In genomic region chr9:44327926-44328325, GRCm38 (mm10) we compare ENCODE assay signal across 8 mouse cellular contexts. TPM values are rescaled to one million over a fixed set of nuclear protein-coding genes. Genes with fewer than 3 reads are reported as not detected.
DNase-seq lines count a peak whose midpoint lies in the region; ATAC-seq and TF ChIP-seq lines count a peak whose summit lies in the region.

No protein-coding gene starts in this region.

- peak overlapping the region; percentile 87 for H3K4me3 ChIP-seq in heart, embryonic 13.5 days
- H3K4me3 ChIP-seq in ES-Bruce4 (ENCODE audit: low read depth, low read length) (peak overlapping the region; percentile 72), macrophage (ENCODE audit: inconsistent target) (peak overlapping the region; percentile 76)
- H3K4me3 ChIP-seq in hindbrain, embryonic 11.5 days (ENCODE audit: low read depth, low read length) = peak overlapping the region; percentile 60

- H3K36me3 ChIP-seq in heart, embryonic 13.5 days = peaks cover 51% of the 10 kb centered on the region
- H3K36me3 ChIP-seq in ES-Bruce4 (ENCODE audit: control insufficient read depth, insufficient read depth, low read length, poor library complexity, severe bottlenecking) (peaks cover 6% of the 10 kb centered on the region; the same call in 1 of the 2 replicates), macrophage (ENCODE audit: inconsistent target) (peaks cover 17% of the 10 kb centered on the region)
- H3K36me3 ChIP-seq in hindbrain, embryonic 11.5 days (ENCODE audit: control insufficient read depth, insufficient read depth, low read length) = peaks cover 11% of the 10 kb centered on the region

- TF ChIP-seq CTCF in ES-Bruce4 (IDR thresholded peaks at IDR 0.05; ENCODE audit: low read depth, low read length) = no peak

- peaks cover 15% of the 10 kb centered on the region for H3K4me1 ChIP-seq in heart, embryonic 13.5 days
- peaks cover 3% of the 10 kb centered on the region for H3K4me1 ChIP-seq in ES-Bruce4 (ENCODE audit: control insufficient read depth, insufficient read depth, low read length)
- H3K4me1 ChIP-seq in hindbrain, embryonic 11.5 days (replicated peaks; ENCODE audit: control insufficient read depth, insufficient read depth, low read length) = peaks cover 2% of the 10 kb centered on the region; the same call in 1 of the 2 replicates

- TF ChIP-seq POLR2A in ES-Bruce4 (IDR thresholded peaks at IDR 0.05; ENCODE audit: insufficient read depth, low read length) = no peak

- H3K79me2 ChIP-seq in macrophage (ENCODE audit: inconsistent target) = peaks cover 21% of the 10 kb centered on the region

- H3K9me3 ChIP-seq in heart, embryonic 13.5 days = no peaks in the 10 kb centered on the region
- H3K9me3 ChIP-seq in ES-Bruce4 (replicated peaks; ENCODE audit: control insufficient read depth, insufficient read depth, low read length, poor library complexity, severe bottlenecking) = no peaks in the 10 kb centered on the region
- H3K9me3 ChIP-seq in hindbrain, embryonic 11.5 days (ENCODE audit: control insufficient read depth, low read length) = no peaks in the 10 kb centered on the region

- DNase-seq in heart, postnatal 14 days = no peak
- DNase-seq in hindbrain, embryonic 11.5 days (ENCODE audit: low spot score) = no peak
- no peak for DNase-seq in thymus, postnatal 0 days (ENCODE audit: low spot score)
- no peak for DNase-seq in cerebellum, adult 18-20 months
- no peak for DNase-seq in urinary bladder, postnatal 25 days (ENCODE audit: low spot score)

- ATAC-seq in heart, embryonic 13.5 days (ENCODE audit: extremely low read depth, insufficient number of reproducible peaks, low FRiP score, low TSS enrichment) = no peak
- no peak for ATAC-seq in hindbrain, embryonic 11.5 days (ENCODE audit: low FRiP score)

- WGBS in heart, embryonic 13.5 days = 76% methylated on average over 5 of the region's 5 CpGs
- WGBS in hindbrain, embryonic 11.5 days = 97% methylated on average over 5 of the region's 5 CpGs
- 91% methylated on average over 5 of the region's 5 CpGs for WGBS in macrophage (ENCODE audit: missing documents)

- H3K9ac ChIP-seq in heart, embryonic 13.5 days = peak overlapping the region; percentile 95
- H3K9ac ChIP-seq in ES-Bruce4 (ENCODE audit: low read depth, poor library complexity, severe bottlenecking) = peak overlapping the region; percentile 79
- H3K9ac ChIP-seq in hindbrain, embryonic 11.5 days (ENCODE audit: low read depth, low read length) = no peak overlapping the region

- peak overlapping the region; percentile 86 for H3K4me2 ChIP-seq in heart, embryonic 13.5 days
- H3K4me2 ChIP-seq in hindbrain, embryonic 11.5 days (replicated peaks; ENCODE audit: low read depth, low read length) = peak overlapping the region; percentile 80

- no peak for TF ChIP-seq EP300 in ES-Bruce4 (IDR thresholded peaks at IDR 0.05; ENCODE audit: insufficient read depth, low read depth, low read length)

- peak overlapping the region; percentile 97; the same call in 1 of the 2 replicates for H3K27ac ChIP-seq in heart, embryonic 13.5 days (replicated peaks)
- H3K27ac ChIP-seq in ES-Bruce4 (ENCODE audit: insufficient read depth, low read length) = no peak overlapping the region
- no peak overlapping the region for H3K27ac ChIP-seq in hindbrain, embryonic 11.5 days (ENCODE audit: low read depth, low read length)
- H3K27ac ChIP-seq in macrophage = no peak overlapping the region

- H3K27me3 ChIP-seq in heart, embryonic 13.5 days (replicated peaks) = no peaks in the 10 kb centered on the region
- no peaks in the 10 kb centered on the region for H3K27me3 ChIP-seq in ES-Bruce4 (ENCODE audit: control insufficient read depth, insufficient read depth, low read length, poor library complexity, severe bottlenecking)
- no peaks in the 10 kb centered on the region for H3K27me3 ChIP-seq in hindbrain, embryonic 11.5 days (ENCODE audit: control insufficient read depth, insufficient read depth, low read length)

- intact Hi-C loops in heart, postnatal 14 days (cut with DNase I) = loop anchor here (2.0 kb wide), 1 partner anchor 21 kb away; no protein-coding TSS in a partner anchor

RNA-seq across cellular contexts. Expression of gene Dpagt1, which starts 2.1 kb away (rescaled TPM):
- 33.4 and 34.4 TPM in 2 replicates for polyA plus RNA-seq in heart, embryonic 13.5 days (2015; fragmentation: Nextera tagmentation; extraction: Ambion mirVana)
- 10 to 100 TPM; 18.8 to 21.0 TPM for total RNA-seq in heart, postnatal 14 days (2021)
- polyA plus RNA-seq in ES-Bruce4 (2011; ENCODE audit: insufficient read depth, insufficient read length, low read depth, missing spikeins) (13.7 and 17.4 TPM in 2 replicates), macrophage (2018) (30.6 to 40.7 TPM (median 36.3 TPM) in 3 replicates)
- polyA plus RNA-seq in hindbrain, embryonic 11.5 days (2014; fragmentation: Nextera tagmentation; extraction: Ambion mirVana) = 47.7 and 51.6 TPM in 2 replicates
- total RNA-seq in macrophage (2018; cell fraction: chromatin; rRNA removed) = 10 to 100 TPM in 8 of 26 experiments, 1 to 10 TPM in 18; 1.8 to 19.0 (median 8.1) TPM
- total RNA-seq in macrophage (2018; cell fraction: cytosol; rRNA removed) = 10 to 100 TPM; 16.0 to 41.5 (median 24.9) TPM
- 10 to 100 TPM in 23 of 26 experiments, 1 to 10 TPM in 3; 8.1 to 38.5 (median 15.1) TPM for total RNA-seq in macrophage (2018; cell fraction: nucleus; rRNA removed)
- 25.7 and 25.8 TPM in 2 replicates for polyA plus RNA-seq in thymus, postnatal 0 days (2015; fragmentation: Nextera tagmentation; extraction: Ambion mirVana)

RNA-seq across cellular contexts. Expression of gene H2afx, which starts 6.6 kb away (rescaled TPM):
- 196 and 199 TPM in 2 replicates for polyA plus RNA-seq in heart, embryonic 13.5 days (2015; fragmentation: Nextera tagmentation; extraction: Ambion mirVana)
- 10 to 100 TPM; 21.6 to 35.0 TPM for total RNA-seq in heart, postnatal 14 days (2021)
- 173 and 202 TPM in 2 replicates for polyA plus RNA-seq in ES-Bruce4 (2011; ENCODE audit: insufficient read depth, insufficient read length, low read depth, missing spikeins)
- polyA plus RNA-seq in hindbrain, embryonic 11.5 days (2014; fragmentation: Nextera tagmentation; extraction: Ambion mirVana) = 340 and 346 TPM in 2 replicates
- 10 to 100 TPM in 1 of 26 experiments, 1 to 10 TPM in 23, under 1 TPM in 1, not detected in 1; 0.80 to 10.8 (median 3.0) TPM for total RNA-seq in macrophage (2018; cell fraction: chromatin; rRNA removed)
- total RNA-seq in macrophage (2018; cell fraction: cytosol; rRNA removed) = 10 to 100 TPM in 23 of 26 experiments, 1 to 10 TPM in 3; 8.4 to 24.6 (median 14.5) TPM
- total RNA-seq in macrophage (2018; cell fraction: nucleus; rRNA removed) = 10 to 100 TPM in 4 of 26 experiments, 1 to 10 TPM in 22; 3.1 to 28.4 (median 6.3) TPM
- polyA plus RNA-seq in macrophage (2018) = 7.9 to 22.2 TPM (median 12.3 TPM) in 3 replicates
- 454 and 470 TPM in 2 replicates for polyA plus RNA-seq in thymus, postnatal 0 days (2015; fragmentation: Nextera tagmentation; extraction: Ambion mirVana)

RNA-seq across cellular contexts. Expression of gene C2cd2l, which starts 7.8 kb away (rescaled TPM):
- polyA plus RNA-seq in heart, embryonic 13.5 days (2015; fragmentation: Nextera tagmentation; extraction: Ambion mirVana) = 7.1 TPM in 2 replicates
- 10 to 100 TPM; 15.8 to 16.6 TPM for total RNA-seq in heart, postnatal 14 days (2021)
- polyA plus RNA-seq in ES-Bruce4 (2011; ENCODE audit: insufficient read depth, insufficient read length, low read depth, missing spikeins) (5.1 and 7.0 TPM in 2 replicates), macrophage (2018) (17.1 to 41.1 TPM (median 22.0 TPM) in 3 replicates)
- 10.1 and 11.4 TPM in 2 replicates for polyA plus RNA-seq in hindbrain, embryonic 11.5 days (2014; fragmentation: Nextera tagmentation; extraction: Ambion mirVana)
- total RNA-seq in macrophage (2018; cell fraction: chromatin; rRNA removed) = 10 to 100 TPM in 12 of 26 experiments, 1 to 10 TPM in 14; 2.6 to 55.0 (median 8.7) TPM
- total RNA-seq in macrophage (2018; cell fraction: cytosol; rRNA removed) = 10 to 100 TPM; 11.3 to 30.6 (median 19.6) TPM
- 10 to 100 TPM in 23 of 26 experiments, 1 to 10 TPM in 3; 2.8 to 48.3 (median 17.3) TPM for total RNA-seq in macrophage (2018; cell fraction: nucleus; rRNA removed)
- polyA plus RNA-seq in thymus, postnatal 0 days (2015; fragmentation: Nextera tagmentation; extraction: Ambion mirVana) = 11.0 and 11.2 TPM in 2 replicates

RNA-seq across cellular contexts. Expression of gene Hmbs, which starts 16.1 kb away (rescaled TPM):
- polyA plus RNA-seq in heart, embryonic 13.5 days (2015; fragmentation: Nextera tagmentation; extraction: Ambion mirVana) = 135 and 149 TPM in 2 replicates
- 10 to 100 TPM; 44.4 to 46.8 TPM for total RNA-seq in heart, postnatal 14 days (2021)
- polyA plus RNA-seq in ES-Bruce4 (2011; ENCODE audit: insufficient read depth, insufficient read length, low read depth, missing spikeins) = 76.5 and 80.3 TPM in 2 replicates
- 134 and 151 TPM in 2 replicates for polyA plus RNA-seq in hindbrain, embryonic 11.5 days (2014; fragmentation: Nextera tagmentation; extraction: Ambion mirVana)
- 10 to 100 TPM in 17 of 26 experiments, 1 to 10 TPM in 9; 3.7 to 43.5 (median 17.2) TPM for total RNA-seq in macrophage (2018; cell fraction: chromatin; rRNA removed)
- 10 to 100 TPM; 18.1 to 35.7 (median 32.0) TPM for total RNA-seq in macrophage (2018; cell fraction: cytosol; rRNA removed)
- 10 to 100 TPM in 19 of 26 experiments, 1 to 10 TPM in 7; 5.2 to 27.7 (median 15.3) TPM for total RNA-seq in macrophage (2018; cell fraction: nucleus; rRNA removed)
- 22.5 to 38.8 TPM (median 27.1 TPM) in 3 replicates for polyA plus RNA-seq in macrophage (2018)
- polyA plus RNA-seq in thymus, postnatal 0 days (2015; fragmentation: Nextera tagmentation; extraction: Ambion mirVana) = 74.7 and 79.0 TPM in 2 replicates

RNA-seq across cellular contexts. Expression of gene Hinfp, which starts 22.5 kb away (rescaled TPM):
- 14.9 and 16.0 TPM in 2 replicates for polyA plus RNA-seq in heart, embryonic 13.5 days (2015; fragmentation: Nextera tagmentation; extraction: Ambion mirVana)
- total RNA-seq in heart, postnatal 14 days (2021) = 10 to 100 TPM; 11.0 to 11.4 TPM
- 24.8 and 27.8 TPM in 2 replicates for polyA plus RNA-seq in ES-Bruce4 (2011; ENCODE audit: insufficient read depth, insufficient read length, low read depth, missing spikeins)
- polyA plus RNA-seq in hindbrain, embryonic 11.5 days (2014; fragmentation: Nextera tagmentation; extraction: Ambion mirVana) = 23.1 and 23.2 TPM in 2 replicates
- 100 to 1,000 TPM in 11 of 26 experiments, 10 to 100 TPM in 15; 21.2 to 178 (median 96.4) TPM for total RNA-seq in macrophage (2018; cell fraction: chromatin; rRNA removed)
- 10 to 100 TPM in 12 of 26 experiments, 1 to 10 TPM in 14; 2.9 to 17.1 (median 8.6) TPM for total RNA-seq in macrophage (2018; cell fraction: cytosol; rRNA removed)
- total RNA-seq in macrophage (2018; cell fraction: nucleus; rRNA removed) = 100 to 1,000 TPM in 1 of 26 experiments, 10 to 100 TPM in 25; 20.0 to 114 (median 54.3) TPM
- polyA plus RNA-seq in macrophage (2018) = 5.9 to 13.1 TPM (median 6.2 TPM) in 3 replicates
- 22.4 and 22.6 TPM in 2 replicates for polyA plus RNA-seq in thymus, postnatal 0 days (2015; fragmentation: Nextera tagmentation; extraction: Ambion mirVana)
